Mouse (Mus musculus): ENCODE data around the gene Exoc6b. TPM values are rescaled to one million over a fixed set of nuclear protein-coding genes. Genes with fewer than 3 reads are reported as not detected.

The Exoc6b gene
- total RNA-seq, 1 experiment = 19.8 TPM

DNA sequence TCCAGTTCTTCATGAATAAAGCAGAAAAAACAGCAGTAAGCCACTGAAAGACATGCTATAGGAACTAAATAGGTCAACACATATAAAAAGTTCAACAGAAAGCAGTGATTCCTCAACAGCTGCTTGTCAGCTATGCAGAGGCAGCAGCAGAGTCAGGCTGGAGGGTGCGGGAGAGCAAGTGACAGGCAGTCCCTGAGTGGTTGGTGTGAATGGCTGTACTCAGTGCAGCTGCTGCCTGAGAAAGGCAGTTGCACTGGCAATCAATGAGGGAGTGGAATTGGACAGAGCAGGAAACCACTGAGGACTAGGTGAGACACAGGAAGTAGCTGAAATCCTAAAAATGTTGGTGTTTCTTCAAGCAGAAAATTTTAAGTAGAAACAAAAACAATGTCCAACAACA, 138.3 kb downstream of the Exoc6b start:
- no peak for DNase-seq (ENCODE audit: low read depth, low spot score)
- TF ChIP-seq ZNF384 (IDR thresholded peaks at IDR 0.05; ENCODE audit: low read depth, low read length) (no peak), ZC3H11A (IDR thresholded peaks at IDR 0.05; ENCODE audit: borderline replicate concordance, low read depth, low read length) (no peak), CHD2 (IDR thresholded peaks at IDR 0.05; ENCODE audit: low read depth, low read length) (no peak), MAFK (IDR thresholded peaks at IDR 0.05; ENCODE audit: insufficient read depth, low read depth, low read length) (no peak), HCFC1 (IDR thresholded peaks at IDR 0.05; ENCODE audit: borderline replicate concordance, insufficient read depth, low read length) (no peak)
- Histone ChIP-seq H3K9ac (ENCODE audit: insufficient read depth, low read depth, low read length, poor library complexity, severe bottlenecking) (no peak overlapping the region), H3K9me3 (ENCODE audit: control insufficient read depth, insufficient read depth, low read depth, low read length) (no peaks in the 10 kb centered on the region), H3K4me3 (ENCODE audit: insufficient read depth in 1 of 2, low read depth in 1 of 2, low read length in 2 of 2, poor library complexity in 1 of 2, severe bottlenecking in 1 of 2) (no peak overlapping the region), H3K36me3 (ENCODE audit: control insufficient read depth, insufficient read depth, low read length, poor library complexity, severe bottlenecking) (no peaks in the 10 kb centered on the region), H3K4me1 (ENCODE audit: control insufficient read depth in 2 of 2, insufficient read depth in 2 of 2, low read length in 2 of 2, poor library complexity in 1 of 2) (no peaks in the 10 kb centered on the region), H3K27ac (ENCODE audit: insufficient read depth, low read depth, low read length, poor library complexity, severe bottlenecking) (no peak overlapping the region)
- in situ Hi-C loops (cut with MboI; ENCODE audit: low sequenced_read_pairs in 2 of 2, unreplicated experiment in 2 of 2) = no loop called here

DNA sequence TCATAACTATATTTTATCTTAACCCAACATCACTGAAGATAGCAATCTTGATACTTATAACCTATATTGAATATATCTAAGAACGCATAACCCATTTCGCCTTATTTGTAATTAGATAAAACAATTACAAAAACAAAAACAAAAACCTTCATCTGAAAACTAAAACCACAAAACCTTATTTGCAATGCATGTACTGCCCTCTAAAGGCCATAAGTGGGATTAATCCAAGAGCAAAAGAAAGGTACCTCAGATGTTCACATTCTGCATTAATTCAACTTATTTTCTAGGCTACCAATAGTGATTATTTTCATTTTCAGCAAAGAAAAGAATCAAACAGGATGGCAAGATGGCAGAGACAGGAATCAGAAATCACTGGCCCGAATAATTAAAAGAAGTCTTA, 143.2 kb downstream of the Exoc6b start:
- no peaks in the 10 kb centered on the region; the same call in 1 of the 2 replicates for H3K36me3 ChIP-seq (ENCODE audit: control insufficient read depth, insufficient read depth, low read length, poor library complexity, severe bottlenecking)
- no peaks in the 10 kb centered on the region for H3K9me3 ChIP-seq (ENCODE audit: control insufficient read depth, insufficient read depth, low read depth, low read length)
- no peak overlapping the region for H3K27ac ChIP-seq (ENCODE audit: insufficient read depth, low read depth, low read length, poor library complexity, severe bottlenecking)
- 0 out of 2 replicates have a peak, but pooled peaks have one; percentile 20 for TF ChIP-seq ZC3H11A (IDR thresholded peaks at IDR 0.05; ENCODE audit: borderline replicate concordance, low read depth, low read length)
- TF ChIP-seq CHD2 (IDR thresholded peaks at IDR 0.05; ENCODE audit: low read depth, low read length) = no peak
- TF ChIP-seq ZNF384 (IDR thresholded peaks at IDR 0.05; ENCODE audit: low read depth, low read length) = no peak
- no peak for TF ChIP-seq HCFC1 (IDR thresholded peaks at IDR 0.05; ENCODE audit: borderline replicate concordance, insufficient read depth, low read length)
- peaks cover 0 to 4% of the 10 kb centered on the region in 2 experiments; a peak in 1 of 4 replicates for H3K4me1 ChIP-seq (ENCODE audit: control insufficient read depth in 2 of 2, insufficient read depth in 2 of 2, low read length in 2 of 2, poor library complexity in 1 of 2)
- no peak overlapping the region for H3K4me3 ChIP-seq (ENCODE audit: insufficient read depth in 1 of 2, low read depth in 1 of 2, low read length in 2 of 2, poor library complexity in 1 of 2, severe bottlenecking in 1 of 2)
- no peak overlapping the region for H3K9ac ChIP-seq (ENCODE audit: insufficient read depth, low read depth, low read length, poor library complexity, severe bottlenecking)
- DNase-seq (ENCODE audit: low read depth, low spot score) = no peak
- in situ Hi-C loops (cut with MboI; ENCODE audit: low sequenced_read_pairs in 2 of 2, unreplicated experiment in 2 of 2) = no loop called here

DNA sequence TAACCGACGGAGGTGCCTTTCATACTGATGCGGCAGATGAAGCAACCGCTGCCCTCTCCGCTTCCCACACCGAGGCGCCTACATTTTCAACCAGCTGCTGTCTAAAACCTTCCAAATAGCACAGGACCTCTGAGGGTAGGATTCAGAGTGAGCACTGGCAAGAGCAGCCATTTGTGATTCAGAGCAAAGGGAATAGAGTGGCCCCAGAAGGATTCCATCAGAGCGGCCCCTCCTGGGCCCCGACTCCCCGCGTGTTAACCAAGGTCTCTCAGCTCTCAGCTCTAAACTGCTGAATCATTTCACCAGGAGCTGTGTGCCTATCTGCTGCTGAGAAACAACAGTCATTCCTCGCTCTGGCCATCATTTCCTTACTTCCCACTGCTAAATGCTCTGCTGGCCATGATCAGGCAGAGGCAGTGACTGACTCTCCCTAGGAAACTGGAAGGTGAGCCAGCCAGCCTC, 145.5 kb downstream of the Exoc6b start:
- in situ Hi-C loops (cut with MboI; ENCODE audit: low sequenced_read_pairs in 2 of 2, unreplicated experiment in 2 of 2) = loop anchor here in 1 of 2 experiments (25.0 kb wide), 1 partner anchor 511 kb away; no protein-coding TSS in a partner anchor
- TF ChIP-seq MAFK (IDR thresholded peaks at IDR 0.05; ENCODE audit: insufficient read depth, low read depth, low read length) = peak; percentile 49; the same call in 1 of the 2 replicates
- TF ChIP-seq CHD2 (IDR thresholded peaks at IDR 0.05; ENCODE audit: low read depth, low read length) = no peak
- H3K9ac ChIP-seq (ENCODE audit: insufficient read depth, low read depth, low read length, poor library complexity, severe bottlenecking) = peak overlapping the region; percentile 48; the same call in 1 of the 2 replicates

DNA sequence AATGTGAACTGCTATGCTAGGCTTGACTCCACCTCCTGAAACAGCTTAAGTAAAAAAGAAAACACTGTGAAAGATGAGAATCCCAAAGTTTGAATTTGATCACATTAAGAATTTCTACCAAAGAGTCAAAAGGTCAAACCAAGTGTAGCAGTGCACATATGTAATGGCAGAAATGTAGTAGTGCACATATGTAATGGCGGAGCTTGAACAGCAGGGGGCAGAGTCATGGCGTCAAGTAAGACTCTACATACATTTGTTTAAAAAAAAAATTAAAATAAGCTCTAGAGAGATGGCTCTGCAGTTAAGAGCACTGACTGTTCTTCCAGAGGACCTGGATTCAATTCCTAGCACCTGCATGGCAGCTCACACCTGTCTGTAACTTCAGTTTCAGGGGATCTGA, 153.0 kb downstream of the Exoc6b start:
- Histone ChIP-seq H3K9me3 (ENCODE audit: control insufficient read depth, insufficient read depth, low read depth, low read length) (no peaks in the 10 kb centered on the region), H3K36me3 (ENCODE audit: control insufficient read depth, insufficient read depth, low read length, poor library complexity, severe bottlenecking) (no peaks in the 10 kb centered on the region), H3K9ac (ENCODE audit: insufficient read depth, low read depth, low read length, poor library complexity, severe bottlenecking) (no peak overlapping the region), H3K4me1 (ENCODE audit: control insufficient read depth in 2 of 2, insufficient read depth in 2 of 2, low read length in 2 of 2, poor library complexity in 1 of 2) (peaks cover 0 to 2% of the 10 kb centered on the region in 2 experiments; a peak in 1 of 4 replicates), H3K4me3 (ENCODE audit: insufficient read depth in 1 of 2, low read depth in 1 of 2, low read length in 2 of 2, poor library complexity in 1 of 2, severe bottlenecking in 1 of 2) (no peak overlapping the region), H3K27ac (ENCODE audit: insufficient read depth, low read depth, low read length, poor library complexity, severe bottlenecking) (no peak overlapping the region)
- no peak for TF ChIP-seq MAFK (IDR thresholded peaks at IDR 0.05; ENCODE audit: insufficient read depth, low read depth, low read length)
- DNase-seq (ENCODE audit: low read depth, low spot score) = peak; percentile 40
- in situ Hi-C loops (cut with MboI; ENCODE audit: low sequenced_read_pairs in 2 of 2, unreplicated experiment in 2 of 2) = loop anchor here in 1 of 2 experiments (10.0 to 25.0 kb wide), 2 partner anchors 209 to 504 kb away; no protein-coding TSS in a partner anchor

More for the DNA sequence above, 145.5 kb downstream of the Exoc6b start:
- H3K36me3 ChIP-seq (ENCODE audit: control insufficient read depth, insufficient read depth, low read length, poor library complexity, severe bottlenecking) = no peaks in the 10 kb centered on the region; the same call in 1 of the 2 replicates
- H3K4me1 ChIP-seq (ENCODE audit: control insufficient read depth in 2 of 2, insufficient read depth in 2 of 2, low read length in 2 of 2, poor library complexity in 1 of 2) = peaks cover 0 to 4% of the 10 kb centered on the region in 2 experiments; a peak in 1 of 4 replicates
- no peak overlapping the region for H3K4me3 ChIP-seq (ENCODE audit: insufficient read depth in 1 of 2, low read depth in 1 of 2, low read length in 2 of 2, poor library complexity in 1 of 2, severe bottlenecking in 1 of 2)
- no peak for DNase-seq (ENCODE audit: low read depth, low spot score)
- H3K9me3 ChIP-seq (ENCODE audit: control insufficient read depth, insufficient read depth, low read depth, low read length) = no peaks in the 10 kb centered on the region
- H3K27ac ChIP-seq (ENCODE audit: insufficient read depth, low read depth, low read length, poor library complexity, severe bottlenecking) = no peak overlapping the region

DNA sequence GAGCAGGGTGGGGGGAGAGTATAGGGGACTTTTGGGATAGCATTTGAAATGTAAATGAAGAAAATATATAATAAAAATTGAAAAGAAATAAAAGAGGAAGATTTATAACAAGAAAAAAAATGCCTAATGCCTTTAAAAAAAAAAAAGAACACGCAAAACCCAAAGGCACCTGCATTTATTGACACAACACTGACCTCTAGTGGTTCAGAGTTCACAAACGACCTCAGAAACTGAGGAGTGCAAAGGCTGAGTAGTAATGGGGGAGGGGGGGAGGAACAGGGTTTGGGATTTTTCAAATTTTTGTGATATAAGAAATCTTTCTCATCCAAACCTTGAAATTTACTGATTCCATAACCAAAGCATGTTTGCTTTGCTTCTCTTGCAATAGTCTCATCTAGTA, 156.9 kb downstream of the Exoc6b start:
- Histone ChIP-seq H3K27ac (ENCODE audit: insufficient read depth, low read depth, low read length, poor library complexity, severe bottlenecking) (no peak overlapping the region), H3K36me3 (ENCODE audit: control insufficient read depth, insufficient read depth, low read length, poor library complexity, severe bottlenecking) (no peaks in the 10 kb centered on the region), H3K9ac (ENCODE audit: insufficient read depth, low read depth, low read length, poor library complexity, severe bottlenecking) (no peak overlapping the region), H3K9me3 (ENCODE audit: control insufficient read depth, insufficient read depth, low read depth, low read length) (no peaks in the 10 kb centered on the region), H3K4me3 (ENCODE audit: insufficient read depth in 1 of 2, low read depth in 1 of 2, low read length in 2 of 2, poor library complexity in 1 of 2, severe bottlenecking in 1 of 2) (no peak overlapping the region), H3K4me1 (ENCODE audit: control insufficient read depth in 2 of 2, insufficient read depth in 2 of 2, low read length in 2 of 2, poor library complexity in 1 of 2) (peaks cover 0 to 2% of the 10 kb centered on the region in 2 experiments; a peak in 1 of 4 replicates)
- in situ Hi-C loops (cut with MboI; ENCODE audit: low sequenced_read_pairs in 2 of 2, unreplicated experiment in 2 of 2) = loop anchor here in 1 of 2 experiments (10.0 to 25.0 kb wide), 2 partner anchors 212 to 500 kb away; no protein-coding TSS in a partner anchor
- TF ChIP-seq HCFC1 (IDR thresholded peaks at IDR 0.05; ENCODE audit: borderline replicate concordance, insufficient read depth, low read length) (no peak), ZC3H11A (IDR thresholded peaks at IDR 0.05; ENCODE audit: borderline replicate concordance, low read depth, low read length) (peak; percentile 33; the same call in 1 of the 2 replicates), ZNF384 (IDR thresholded peaks at IDR 0.05; ENCODE audit: low read depth, low read length) (peak; percentile 89)
- DNase-seq (ENCODE audit: low read depth, low spot score) = peak; percentile 30

All from ES-E14 (cell line).